Mouse (Mus musculus): ENCODE data around the gene Mrgbp. TPM values are rescaled to one million over a fixed set of nuclear protein-coding genes. Genes with fewer than 3 reads are reported as not detected.

Mrgbp gene
- total RNA-seq, 2 experiments from 2014 or later = 15.9 to 20.9 TPM

DNA sequence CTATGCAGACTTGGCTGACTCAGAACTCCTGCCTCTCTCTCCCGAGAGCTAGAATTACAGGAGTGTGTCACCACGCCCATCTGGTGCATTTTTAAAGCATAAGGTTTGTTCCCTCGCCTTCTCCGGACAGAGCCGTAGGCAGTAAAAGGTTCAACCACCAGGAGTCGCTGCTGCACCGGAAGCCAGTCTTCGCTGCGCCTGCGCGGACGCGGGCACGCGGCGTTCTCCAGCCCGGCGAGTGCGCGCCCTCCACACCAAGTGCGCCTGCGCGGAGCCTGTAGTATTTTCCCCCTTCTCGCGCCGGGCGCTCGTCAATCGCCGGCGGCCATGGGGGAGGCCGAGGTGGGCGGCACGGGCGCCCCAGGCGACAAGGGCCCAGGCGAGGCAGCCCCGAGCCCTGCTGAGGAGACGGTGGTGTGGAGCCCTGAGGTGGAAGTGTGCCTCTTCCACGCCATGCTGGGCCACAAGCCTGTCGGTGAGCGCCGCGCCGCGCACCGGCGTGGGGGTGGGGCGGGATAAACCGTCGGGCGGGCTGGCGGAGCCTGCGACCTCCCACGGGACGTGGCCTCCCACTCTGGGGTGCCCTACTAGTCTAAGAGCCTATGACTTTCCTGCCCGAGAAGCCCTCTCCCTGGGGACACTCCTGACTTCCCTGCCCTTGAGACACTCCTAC lies 1.5 kb downstream of the Mrgbp start:
- intact Hi-C loops (cut with DNase I) = loop anchor here (2.0 to 5.0 kb wide), 3 partner anchors 75 to 194 kb away; partner anchors contain the start of gene Bhlhe23
- peak; percentile 96 to 98 for DNase-seq (ENCODE audit: low spot score in 2 of 2)

DNA sequence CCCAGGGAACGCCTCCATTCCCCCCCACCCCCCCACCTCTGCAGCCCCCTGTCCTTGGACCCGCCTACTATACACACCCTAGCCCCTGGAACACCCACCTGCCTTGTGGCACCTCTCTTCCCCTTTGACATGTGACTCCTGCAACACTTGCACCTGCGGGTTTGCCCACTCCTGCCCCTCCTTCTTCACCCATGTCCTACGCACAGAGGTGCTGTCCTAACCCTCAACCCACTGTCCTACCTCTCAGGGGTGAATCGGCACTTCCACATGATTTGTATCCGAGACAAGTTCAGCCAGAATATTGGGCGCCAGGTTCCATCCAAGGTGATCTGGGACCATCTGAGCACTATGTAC lies 2.0 kb downstream of the Mrgbp start:
- intact Hi-C loops (cut with DNase I) = loop anchor here (2.0 to 5.0 kb wide), 3 partner anchors 74 to 194 kb away; partner anchors contain the start of gene Bhlhe23
- DNase-seq (ENCODE audit: low spot score in 2 of 2) = no peak

DNA sequence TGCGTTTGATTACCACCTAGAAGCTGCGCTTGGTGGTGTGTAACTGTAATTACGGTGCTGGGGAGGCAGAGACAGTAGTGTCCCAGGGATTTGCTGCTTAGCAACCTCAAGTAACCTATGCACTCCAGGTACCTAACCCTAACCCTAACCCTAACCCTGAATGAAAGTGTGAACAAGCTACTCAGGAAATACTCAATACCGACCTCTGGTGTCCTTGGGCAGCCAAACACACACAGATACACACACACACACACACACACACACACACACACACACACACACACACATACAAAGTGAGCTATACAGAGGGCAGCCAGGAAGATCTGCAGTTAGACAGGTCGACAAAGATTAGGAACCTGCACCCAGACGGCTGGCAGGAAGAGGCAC lies 7.6 kb downstream of the Mrgbp start:
- DNase-seq (ENCODE audit: low spot score in 2 of 2) = peak in 1 of 2 experiments; percentile 44
- intact Hi-C loops (cut with DNase I) = no loop called here

DNA sequence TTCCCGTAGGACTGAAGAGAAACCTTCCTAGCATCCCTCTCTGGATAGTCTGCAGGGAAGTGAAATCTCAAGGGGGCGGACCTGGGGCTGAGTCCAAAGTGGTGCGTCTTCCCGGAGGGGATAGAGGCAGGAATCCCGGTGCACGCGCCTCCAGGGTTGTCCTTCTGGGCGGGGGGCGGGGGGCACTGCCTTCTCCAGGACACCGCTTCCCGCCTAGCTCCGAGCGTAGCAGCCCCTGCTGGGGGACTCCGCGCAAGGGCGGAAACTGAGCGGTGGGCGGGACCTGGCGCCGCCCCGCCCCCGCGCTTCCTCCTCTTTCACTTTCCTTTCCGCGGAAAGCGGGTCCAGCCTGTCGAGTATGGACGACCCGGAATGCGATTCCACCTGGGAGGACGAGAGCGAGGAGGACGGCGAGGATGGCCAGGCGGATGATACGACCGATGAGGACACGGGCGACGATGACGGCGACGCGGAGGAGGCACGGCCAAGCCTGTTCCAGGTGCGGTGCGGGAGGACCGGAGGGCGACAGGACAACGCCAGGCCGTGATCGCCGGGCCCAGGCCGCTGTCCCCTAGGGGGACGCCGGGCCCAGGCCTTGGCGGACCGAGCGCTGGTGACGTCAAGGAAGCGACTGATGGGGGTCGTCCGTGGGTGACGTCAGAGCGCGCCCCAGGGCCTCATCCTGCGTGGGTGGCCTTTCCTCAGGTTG lies 8.2 kb downstream of the Mrgbp start, which contains the start of gene Ogfr:
Ogfr (plus strand) TSS at position 123 of the 709 bp plus-strand sequence.
- peak; percentile 84 to 85 for DNase-seq (ENCODE audit: low spot score in 2 of 2)
- intact Hi-C loops (cut with DNase I) = no loop called here

DNA sequence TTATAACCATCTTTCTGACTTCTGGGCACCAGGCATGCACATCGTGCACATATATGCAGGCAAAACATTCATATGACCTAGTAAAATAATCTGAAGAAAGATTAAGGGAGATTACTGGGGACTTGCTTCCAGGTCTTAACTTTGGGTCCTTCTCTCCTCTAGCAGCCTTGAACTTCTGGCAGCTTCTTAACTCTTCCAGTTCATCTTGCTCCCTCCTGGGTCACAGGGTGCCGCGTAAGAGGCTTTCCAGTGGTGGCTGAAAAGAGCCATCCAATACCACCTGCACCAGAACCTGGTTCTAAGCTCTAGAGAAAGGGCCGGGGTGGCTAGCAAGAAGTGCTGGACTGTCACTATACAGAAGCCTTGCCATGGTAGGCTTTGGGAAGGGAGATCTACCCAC lies 16.4 kb downstream of the Mrgbp start, which contains the start of gene Col9a3:
Col9a3 (plus strand) TSS at position 301 of the 400 bp plus-strand sequence.
- intact Hi-C loops (cut with DNase I) = no loop called here
- no peak for DNase-seq (ENCODE audit: low spot score in 2 of 2)

DNA sequence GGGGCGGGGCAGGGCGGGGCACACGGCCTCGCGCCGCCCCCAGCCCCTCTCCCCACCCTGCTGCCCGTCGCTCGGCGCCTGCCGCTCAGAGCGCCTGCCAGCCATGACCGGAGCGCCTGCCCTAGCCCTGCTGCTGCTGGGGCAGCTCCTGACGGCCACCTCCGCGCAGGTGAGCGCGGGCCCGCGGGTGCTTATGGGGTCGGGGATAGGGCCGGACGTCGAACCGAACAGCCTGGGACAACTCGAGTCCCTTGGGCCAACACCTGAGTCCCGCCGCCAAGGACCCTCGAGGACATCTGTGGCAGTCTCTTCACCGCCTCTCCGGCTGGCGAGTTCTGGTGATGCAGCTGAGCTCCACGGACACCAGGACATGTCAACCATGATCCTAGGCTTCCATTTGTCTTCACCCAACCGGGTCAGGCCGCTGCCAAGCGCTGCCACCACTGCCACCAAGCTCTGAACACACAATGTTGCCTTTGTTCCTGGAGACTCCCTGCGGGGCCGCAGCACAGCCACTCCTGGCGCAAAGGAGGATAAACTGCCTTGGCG lies 17.1 kb downstream of the Mrgbp start:
- peak in 1 of 2 experiments; percentile 26 for DNase-seq (ENCODE audit: low spot score in 2 of 2)
- intact Hi-C loops (cut with DNase I) = no loop called here

DNA sequence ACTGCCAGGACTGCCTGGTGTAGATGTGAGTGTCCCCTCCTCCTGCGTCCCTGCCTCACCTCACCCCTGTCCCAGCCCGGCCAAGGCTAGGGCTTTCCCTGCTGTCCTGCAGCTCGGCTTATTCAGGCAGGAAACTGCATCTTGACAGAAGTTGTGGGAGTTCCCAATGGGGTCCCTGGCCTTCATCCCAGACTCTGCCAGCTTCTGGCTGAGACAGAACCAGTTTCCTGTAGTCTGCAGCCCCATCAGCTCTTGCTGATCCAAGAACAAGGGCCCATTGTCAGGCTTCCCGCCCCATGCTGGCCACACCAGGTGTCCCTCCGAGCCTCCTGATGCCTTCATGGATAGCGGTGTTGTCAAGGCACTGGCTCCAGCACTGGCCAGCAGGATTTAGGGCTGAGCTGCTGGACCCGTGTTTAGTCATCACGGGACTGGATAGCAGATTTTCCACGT lies 19.5 kb downstream of the Mrgbp start:
- peak; percentile 46 to 69 for DNase-seq (ENCODE audit: low spot score in 2 of 2)
- intact Hi-C loops (cut with DNase I) = no loop called here

DNA sequence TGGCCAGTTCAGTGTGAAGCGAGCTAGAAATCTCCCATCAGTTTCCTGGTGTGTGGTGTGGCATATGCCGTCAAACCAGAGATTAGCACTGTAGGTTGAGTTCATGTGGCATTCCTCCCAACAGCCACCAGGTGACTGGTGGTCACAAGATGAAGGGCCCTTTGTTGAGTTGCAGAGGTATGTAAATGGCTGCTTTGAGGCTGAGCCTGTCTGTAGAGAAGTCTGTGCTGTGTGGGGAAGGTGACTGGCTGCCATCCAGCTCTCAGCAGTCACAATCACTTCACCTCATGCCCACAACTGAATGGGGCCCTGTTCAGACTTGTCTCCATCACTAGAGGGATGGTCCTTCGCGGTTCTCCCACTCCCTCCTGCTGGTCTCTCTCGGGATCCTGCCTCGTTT lies 23.7 kb downstream of the Mrgbp start:
- no peak for DNase-seq (ENCODE audit: low spot score in 2 of 2)
- intact Hi-C loops (cut with DNase I) = no loop called here

DNA sequence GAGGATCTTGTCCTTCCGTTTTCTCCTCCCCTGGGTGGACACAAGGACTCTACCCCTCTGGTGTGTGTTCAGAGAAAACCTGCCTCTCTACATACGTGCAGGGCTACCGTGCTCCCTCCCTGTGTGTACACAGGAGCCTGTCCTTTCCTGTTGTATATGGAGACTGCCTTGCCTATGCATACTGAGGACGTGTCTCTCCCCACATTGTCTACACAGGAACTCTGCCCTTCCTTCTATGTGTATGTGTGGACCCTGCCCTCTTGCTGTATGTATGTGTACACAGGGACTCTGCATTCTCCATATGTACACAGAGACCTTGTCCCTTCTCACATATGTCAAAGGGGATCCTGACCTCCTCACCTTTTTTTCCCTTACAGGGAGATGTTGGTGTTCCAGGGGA lies 29.2 kb downstream of the Mrgbp start:
- intact Hi-C loops (cut with DNase I) = no loop called here
- no peak for DNase-seq (ENCODE audit: low spot score in 2 of 2)

DNA sequence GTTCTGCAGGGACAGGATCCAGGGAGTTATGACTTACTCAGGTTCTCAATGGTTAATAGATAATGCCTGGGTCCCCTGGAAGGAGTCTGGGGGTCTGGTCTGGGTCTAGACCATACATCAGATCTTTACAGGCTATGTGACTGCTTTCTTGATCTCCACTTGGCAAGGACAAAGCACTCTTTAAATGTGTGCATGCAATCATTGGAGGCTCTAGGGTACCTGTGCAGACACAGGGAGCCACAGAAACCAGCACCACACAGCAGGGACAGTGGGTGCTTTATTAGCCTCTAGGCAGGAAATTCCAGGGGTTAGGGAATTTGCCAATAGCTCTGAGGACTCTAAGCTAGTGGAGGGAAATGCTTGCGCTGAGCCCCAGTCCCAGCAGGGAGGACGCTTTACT lies 30.8 kb downstream of the Mrgbp start:
- intact Hi-C loops (cut with DNase I) = no loop called here

More for the DNA sequence above, 30.8 kb downstream of the Mrgbp start:
- DNase-seq (ENCODE audit: low spot score in 2 of 2) = no peak

Other genes with a start within 250 kb of the Mrgbp start
- not detected for gene Gata5, start 246.6 kb upstream of the Mrgbp start, total RNA-seq (2021)
- gene Slco4a1, start 125.1 kb upstream of the Mrgbp start, total RNA-seq (2021) = 1 to 10 TPM; 1.6 to 2.1 TPM
- gene Ntsr1, start 81.3 kb upstream of the Mrgbp start, total RNA-seq (2021) = 10 to 100 TPM; 11.4 to 14.1 TPM
- 10 to 100 TPM; 61.5 to 62.9 TPM for gene Ogfr, start 7.9 kb downstream of the Mrgbp start, total RNA-seq (2021)
- 10 to 100 TPM; 23.2 to 31.7 TPM for gene Col9a3, start 16.5 kb downstream of the Mrgbp start, total RNA-seq (2021)
- gene Tcfl5, start 61.4 kb downstream of the Mrgbp start, total RNA-seq (2021) = 1 to 10 TPM; 2.5 to 3.3 TPM
- gene Dido1, start 128.7 kb downstream of the Mrgbp start, total RNA-seq (2021) = 10 to 100 TPM; 56.6 to 57.7 TPM
- 10 to 100 TPM; 61.8 to 63.6 TPM for gene Gid8, start 128.8 kb downstream of the Mrgbp start, total RNA-seq (2021)
- gene Slc17a9, start 144.0 kb downstream of the Mrgbp start, total RNA-seq (2021) = 1 to 10 TPM in 1 of 2 experiments, under 1 TPM in 1; 0.24 to 1.1 TPM
- not detected for gene Bhlhe23, start 195.6 kb downstream of the Mrgbp start, total RNA-seq (2021)